19 mouse cellular contexts compared by ENCODE assay signal in the genomic region with DNA sequence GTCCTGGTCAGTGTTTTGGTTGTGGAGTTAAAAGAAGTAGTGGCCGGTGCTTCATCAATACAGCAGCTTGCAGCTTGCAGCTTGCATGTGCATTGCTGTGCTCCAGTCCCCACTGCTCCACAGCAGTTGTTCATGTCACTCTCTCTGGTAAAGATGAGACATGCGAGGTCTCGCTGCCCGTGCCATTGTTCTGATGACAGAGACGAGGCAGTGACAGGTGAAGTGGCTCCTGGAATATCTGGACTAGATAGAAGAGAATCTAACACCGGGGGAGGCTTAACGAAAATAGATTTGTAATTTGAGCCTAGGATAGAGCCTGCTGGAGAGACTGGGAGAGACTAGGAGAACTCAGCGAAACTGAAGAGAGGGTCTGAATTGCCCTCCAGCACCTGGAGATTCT.
DNase-seq lines count a peak whose midpoint lies in the region; ATAC-seq and TF ChIP-seq lines count a peak whose summit lies in the region.
"Had no signal": no experiment of that assay in that cellular context is flagged by ENCODE, and none has a peak within 500 bp of the region (broad histone marks: within the 10 kb centered on the region; RNA-seq: fewer than 3 reads in every experiment).

No protein-coding gene starts in this region.

- no peak overlapping the region for H3K9ac ChIP-seq in limb, embryonic 12.5 days (replicated peaks)
- H3K9ac ChIP-seq: lung, embryonic 15.5 days; neural tube, embryonic 13.5 days had no signal

- H3K36me3 ChIP-seq in C2C12 (ENCODE audit: control insufficient read depth, insufficient read depth) = peaks cover 15% of the 10 kb centered on the region
- H3K36me3 ChIP-seq in limb, embryonic 12.5 days = no peaks in the 10 kb centered on the region; the same call in 1 of the 2 replicates
- H3K36me3 ChIP-seq: lung, embryonic 15.5 days; neural tube, embryonic 13.5 days had no signal

- peaks cover 39% of the 10 kb centered on the region for H3K4me1 ChIP-seq in limb, embryonic 12.5 days (replicated peaks)

- H3K79me3 ChIP-seq in C2C12 (ENCODE audit: low read depth) = no peaks in the 10 kb centered on the region

- H3K79me2 ChIP-seq in C2C12 (ENCODE audit: control insufficient read depth, insufficient read depth) = no peaks in the 10 kb centered on the region

- WGBS in limb, embryonic 12.5 days = 65% methylated on average over 8 of the region's 8 CpGs

- no peak overlapping the region for H3K4me2 ChIP-seq in limb, embryonic 12.5 days
- H3K4me2 ChIP-seq: liver, embryonic 11.5 days; lung, embryonic 15.5 days; neural tube, embryonic 13.5 days had no signal

- DNase-seq in heart, adult 11 months = peak; percentile 91
- no peak for DNase-seq in heart, postnatal 4 days
- peak; percentile 55 for DNase-seq in gastrocnemius, postnatal 25 days
- no peak for DNase-seq in spleen, postnatal 14 days (ENCODE audit: low spot score in 2 of 2)
- no peak for DNase-seq in layer of hippocampus, postnatal 10 days (ENCODE audit: low spot score in 2 of 2)
- no peak for DNase-seq in c-Kit-positive CD71-positive TER-119-positive erythroid progenitor cells, embryonic 14.5 days (ENCODE audit: low spot score)
- DNase-seq: adrenal gland, postnatal 36 days; cerebellum, adult 9-11 months; right cerebral cortex, postnatal 4 days; thymus, adult 2 months had no signal

- H3ac ChIP-seq in C2C12 (ENCODE audit: control insufficient read depth, insufficient read length, low read depth) = no peak overlapping the region

- no peak overlapping the region for H3K4me3 ChIP-seq in C2C12 (ENCODE audit: insufficient read depth, poor library complexity, severe bottlenecking)
- H3K4me3 ChIP-seq in limb, embryonic 12.5 days (replicated peaks) = no peak overlapping the region
- H3K4me3 ChIP-seq: erythroblast, embryonic 14.5 days; layer of hippocampus, adult 2 months; lung, embryonic 15.5 days; neural tube, embryonic 13.5 days had no signal

- H3K27ac ChIP-seq in limb, embryonic 12.5 days = peak overlapping the region; percentile 35; the same call in 1 of the 2 replicates
- H3K27ac ChIP-seq: lung, embryonic 15.5 days; neural tube, embryonic 13.5 days had no signal

- no peaks in the 10 kb centered on the region for H3K9me3 ChIP-seq in limb, embryonic 12.5 days
- H3K9me3 ChIP-seq: lung, embryonic 15.5 days; neural tube, embryonic 13.5 days had no signal

- TF ChIP-seq CTCF in C2C12 (IDR thresholded peaks at IDR 0.05; ENCODE audit: control insufficient read depth, insufficient read depth, insufficient read length) = no peak

- no peaks in the 10 kb centered on the region for H3K27me3 ChIP-seq in C2C12 (ENCODE audit: control insufficient read depth, insufficient read depth, insufficient read length)
- H3K27me3 ChIP-seq in limb, embryonic 12.5 days = no peaks in the 10 kb centered on the region
- H3K27me3 ChIP-seq: lung, embryonic 15.5 days; neural tube, embryonic 13.5 days had no signal

- ATAC-seq in limb, embryonic 12.5 days (ENCODE audit: insufficient number of reproducible peaks, insufficient read depth, low FRiP score, low TSS enrichment, low read depth) = no peak
- ATAC-seq: activated CD4-positive, CD25-positive, alpha-beta regulatory T cell, adult 4 months; inflammation-experienced regulatory T-cells, adult 6 months had no signal

TF ChIP-seq in C2C12, 6 proteins besides CTCF, POLR2A, EP300 and RAD21:
- TF ChIP-seq USF1 (IDR thresholded peaks at IDR 0.05; ENCODE audit: low read depth) (no peak), MYOD1 (IDR thresholded peaks at IDR 0.05; ENCODE audit: control insufficient read depth, insufficient read length, low read depth) (peak; percentile 99)

Comparison
In these comparisons a context has a peak if more than half of its experiments do, and no peak if none do; other contexts are left out.
1. DNase-seq: peak in heart, adult 11 months (single experiment) and gastrocnemius, postnatal 25 days (single experiment); none in heart, postnatal 4 days (single experiment), spleen, postnatal 14 days (0 of 2), layer of hippocampus, postnatal 10 days (0 of 2) and c-Kit-positive CD71-positive TER-119-positive erythroid progenitor cells, embryonic 14.5 days (single experiment).